Mouse (Mus musculus) spleen, postnatal 14 days (tissue): ENCODE measurements at regions not wholly inside any gene's neighbourhood (a gene's known extent, or its start where the extent isn't known, plus 50 kb on each side); places are given as distances from the start of the nearest gene placed in this dataset.

Source experiments
- DNase-seq, 2 experiments: peaks; one replicate each; pipeline ENCODE4 v3.0.0; 2021 to 2022; ENCODE audit warnings: low spot score in 2 of 2

- no peak for DNase-seq
Observed at GRCm38 (mm10) chr13:119140436-119140835, 288.0 kb upstream of the Paip1 start.

- DNase-seq: no peak
Observed at GRCm38 (mm10) chr13:119143351-119143750, 285.1 kb upstream of the Paip1 start.

- no peak for DNase-seq
Observed at GRCm38 (mm10) chr13:119145713-119146112, 282.7 kb upstream of the Paip1 start.

- no peak for DNase-seq
Observed at GRCm38 (mm10) chr13:119147701-119148100, 280.7 kb upstream of the Paip1 start.

GRCm38 (mm10) chr13:119149141-119149540 lies 279.3 kb upstream of the Paip1 start:
- no peak for DNase-seq

- no peak for DNase-seq
Observed at GRCm38 (mm10) chr13:119150847-119151548, 277.4 kb upstream of the Paip1 start.

GRCm38 (mm10) chr13:119177753-119178152 lies 250.6 kb upstream of the Paip1 start:
- DNase-seq: no peak

- DNase-seq: no peak
Observed at GRCm38 (mm10) chr13:119178212-119178611, 250.2 kb upstream of the Paip1 start.

- no peak for DNase-seq
Observed at GRCm38 (mm10) chr13:119179157-119179920, 249.1 kb upstream of the Paip1 start.

GRCm38 (mm10) chr13:119184322-119184877 lies 244.0 kb upstream of the Paip1 start:
- DNase-seq: no peak

GRCm38 (mm10) chr13:119185567-119186143 lies 242.7 kb upstream of the Paip1 start:
- DNase-seq: no peak

GRCm38 (mm10) chr13:119231556-119231955 lies 196.8 kb upstream of the Paip1 start:
- no peak for DNase-seq

GRCm38 (mm10) chr13:119232100-119233029 lies 196.0 kb upstream of the Paip1 start:
- no peak for DNase-seq

GRCm38 (mm10) chr13:119233030-119233385 lies 195.4 kb upstream of the Paip1 start:
- no peak for DNase-seq

- DNase-seq: no peak
Observed at GRCm38 (mm10) chr13:119233869-119234268, 194.5 kb upstream of the Paip1 start.

- no peak for DNase-seq
Observed at GRCm38 (mm10) chr13:119242358-119242757, 186.0 kb upstream of the Paip1 start.

- no peak for DNase-seq
Observed at GRCm38 (mm10) chr13:119247101-119247500, 181.3 kb upstream of the Paip1 start.

- DNase-seq: no peak
Observed at GRCm38 (mm10) chr13:119252006-119252405, 176.4 kb upstream of the Paip1 start.

GRCm38 (mm10) chr13:119256350-119256749 lies 172.1 kb upstream of the Paip1 start:
- no peak for DNase-seq

GRCm38 (mm10) chr13:119258515-119258914 lies 169.9 kb upstream of the Paip1 start:
- DNase-seq: no peak

- no peak for DNase-seq
Observed at GRCm38 (mm10) chr13:119263561-119263960, 164.8 kb upstream of the Paip1 start.
